Mouse (Mus musculus): ENCODE results near the gene Oosp2.

GRCm38 (mm10) chr19:11698342-11698741, 38.0 kb upstream of the Oosp2 start:
- no peak for TF ChIP-seq POLR2A (IDR thresholded peaks at IDR 0.05; ENCODE audit: borderline replicate concordance, extremely low read depth, insufficient read depth, insufficient read length, poor library complexity, severe bottlenecking)
- TF ChIP-seq CTCF (IDR thresholded peaks at IDR 0.05; ENCODE audit: borderline replicate concordance, extremely low read depth, insufficient read depth, insufficient read length), result no peak

All from brain, embryonic 14.5 days (tissue).